Mouse (Mus musculus): Measurements from ENCODE around the gene Ttc14. TPM values are rescaled to one million over a fixed set of nuclear protein-coding genes. Genes with fewer than 3 reads are reported as not detected.

The Ttc14 gene
- polyA plus RNA-seq (2017; shearing (Covaris generic)) = 178 TPM

DNA sequence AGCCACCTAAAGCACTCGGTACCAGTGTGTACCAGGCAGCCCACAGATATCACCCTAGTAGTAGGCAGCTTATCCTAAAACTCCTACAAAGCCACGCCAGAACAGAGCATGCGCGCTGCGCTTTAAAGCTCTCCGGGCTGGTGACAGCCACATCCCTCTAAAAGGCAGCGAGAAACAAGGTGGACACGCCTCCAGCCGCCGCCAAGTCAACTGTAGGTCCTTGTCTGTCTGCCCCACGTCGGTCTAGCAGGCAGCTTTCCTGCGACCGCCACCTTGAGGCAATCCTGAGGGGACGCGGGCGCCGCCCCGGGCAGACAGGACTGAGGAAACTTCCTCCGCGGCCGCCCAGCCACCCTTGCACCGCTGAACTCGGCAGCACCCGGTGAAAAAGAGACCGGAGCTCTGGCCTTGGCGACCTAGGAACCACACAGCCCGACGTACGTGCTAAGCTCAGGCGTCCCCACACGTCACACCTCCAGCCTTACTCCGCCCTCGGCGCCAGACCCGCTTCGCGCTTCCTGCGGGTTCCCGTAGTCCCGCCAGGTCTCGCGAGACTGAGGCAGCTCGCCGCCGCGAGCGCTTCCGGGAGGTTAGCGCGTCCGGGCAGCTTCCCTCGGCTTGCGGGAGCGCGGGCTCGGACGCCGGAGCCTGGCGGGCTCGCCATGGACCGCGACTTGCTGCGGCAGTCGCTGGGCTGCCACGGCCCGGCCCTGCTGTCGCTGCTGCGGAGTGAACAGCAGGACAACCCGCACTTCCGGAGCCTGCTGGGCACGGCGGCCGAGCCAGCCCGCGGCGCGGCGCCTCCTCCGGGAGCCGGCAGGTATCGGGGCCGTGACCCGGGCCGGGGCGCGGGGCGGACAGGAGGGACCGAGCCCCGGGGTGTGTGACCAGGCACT, at the start of gene Ttc14:
Ttc14 (plus strand) TSS at position 216 of the 896 bp plus-strand sequence.

DNA sequence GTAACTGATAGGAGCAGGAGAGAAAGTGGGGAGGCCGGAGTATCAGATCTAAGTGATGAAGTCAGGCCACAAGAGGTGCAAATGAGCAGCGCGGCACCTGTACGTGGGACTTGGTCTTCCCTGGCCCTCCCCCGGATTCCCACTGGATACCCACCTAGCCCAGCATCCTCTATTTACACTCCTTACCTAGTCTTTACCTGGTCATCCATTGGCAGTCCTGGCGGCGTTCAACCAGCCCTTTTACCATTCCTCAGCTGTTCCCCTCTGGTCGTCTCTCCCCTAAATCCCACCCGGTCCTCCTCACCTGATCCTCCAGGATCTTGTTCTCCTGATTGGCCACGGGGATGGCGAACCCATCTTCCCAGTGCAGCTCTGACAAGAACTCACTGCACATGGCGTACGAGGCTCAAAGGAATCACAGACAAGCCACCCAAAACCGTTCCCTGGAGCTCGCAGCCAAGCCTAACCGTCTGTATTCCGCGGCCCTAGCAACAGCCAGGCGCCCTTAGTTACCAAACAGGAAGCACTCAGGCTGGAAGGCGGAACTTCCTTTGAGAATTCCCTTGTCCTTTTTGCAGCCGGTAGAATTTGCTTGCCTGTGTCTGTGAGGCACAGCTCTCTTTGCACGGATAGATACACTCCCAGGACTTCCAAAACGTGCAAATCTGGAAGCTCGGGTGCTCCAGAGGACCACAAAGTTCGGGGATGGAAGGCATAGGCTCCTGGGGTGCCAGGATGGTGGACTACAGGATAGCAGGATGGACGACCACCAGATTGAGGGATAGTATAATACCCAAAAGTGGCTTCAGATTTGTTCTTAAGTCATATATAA, 44.4 kb downstream of the Ttc14 start, which contains the start of gene Ccdc39:
Ccdc39 (minus strand) TSS at position 510 of the 832 bp plus-strand sequence.

Other genes starting within 250 kb of the Ttc14 start
- gene Ccdc39, start 44.5 kb downstream of the Ttc14 start, polyA plus RNA-seq (2017; shearing (Covaris generic)) = 0.20 TPM
- 39.7 TPM for gene Fxr1, start 220.1 kb downstream of the Ttc14 start, polyA plus RNA-seq (2017; shearing (Covaris generic))

All from CD4-positive, CD25-positive, alpha-beta regulatory T cell (primary cell).